ENCODE assay signal across 11 mouse cellular contexts in the genomic region with DNA sequence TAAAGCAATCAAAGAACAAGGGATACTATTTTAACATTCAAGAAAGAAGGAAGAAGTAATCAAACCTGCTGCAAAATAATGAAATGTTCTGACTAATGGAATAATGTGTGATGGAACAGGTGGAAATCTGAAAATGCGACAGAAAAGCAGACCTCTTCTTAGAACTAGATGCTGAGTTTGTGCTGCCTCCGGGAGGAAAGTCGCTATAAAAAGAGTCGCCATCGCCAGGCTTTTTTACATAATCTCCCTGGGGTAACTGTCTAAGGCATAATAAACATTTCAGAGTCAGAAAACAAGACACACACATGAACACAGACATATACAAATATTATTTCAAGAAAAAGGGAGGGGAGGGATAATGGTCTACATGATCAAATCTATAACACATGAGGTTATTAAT.
"Had no signal": no experiment of that assay in that cellular context is flagged by ENCODE, and none has a peak within 500 bp of the region (broad histone marks: within the 10 kb centered on the region; RNA-seq: fewer than 3 reads in every experiment).

No protein-coding gene starts in this region.

- DNase-seq: kidney, postnatal 10 days; kidney, postnatal 36 days; layer of hippocampus, postnatal 36 days; liver, embryonic 13.5 days; lung, adult 2 months; right cerebral cortex, adult 18-20 months; right cerebral cortex, postnatal 14 days; right cerebral cortex, postnatal 4 days; thymus, adult 2 months; thymus, postnatal 14 days; thymus, postnatal 4 days had no signal
